Mouse (Mus musculus): ENCODE data around the gene Plpp1. TPM values are rescaled to one million over a fixed set of nuclear protein-coding genes. Genes with fewer than 3 reads are reported as not detected.
A peak's percentile ranks its signal among the peaks of the same experiment; 100 is the strongest.

Plpp1 gene
- polyA plus RNA-seq, 1 experiment from 2014 or later: 53.3 TPM

DNA sequence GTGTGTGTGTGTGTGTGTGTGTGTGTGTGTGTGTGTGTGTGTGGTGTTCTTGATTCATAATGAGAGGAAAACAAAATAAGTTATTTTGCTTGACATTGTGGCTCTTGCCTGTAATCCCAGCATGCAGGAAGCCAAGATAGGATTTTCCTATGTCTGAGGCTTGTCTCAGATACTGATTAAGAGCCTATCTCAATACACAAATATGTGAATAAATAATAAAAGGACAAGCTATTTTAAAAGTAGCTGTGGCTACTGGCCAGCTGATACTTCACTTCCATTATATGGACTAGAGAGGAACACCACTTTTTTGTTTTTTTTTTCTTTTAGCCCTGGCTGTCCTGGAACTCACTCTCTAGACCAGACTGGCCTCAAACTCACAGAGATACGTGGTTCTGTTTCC lies 38.8 kb upstream of the Plpp1 start:
- Histone ChIP-seq H3K27ac (no peak overlapping the region), H3K4me2 (no peak overlapping the region), H3K9me3 (0 out of 2 replicates have a peak, but pooled peaks cover 10% of the 10 kb centered on the region), H3K4me1 (replicated peaks) (no peaks in the 10 kb centered on the region), H3K27me3 (no peaks in the 10 kb centered on the region), H3K4me3 (no peak overlapping the region), H3K36me3 (no peaks in the 10 kb centered on the region), H3K9ac (no peak overlapping the region)
- no peak for ATAC-seq (ENCODE audit: low FRiP score)
- 68% methylated on average over 1 of the region's 1 CpGs for WGBS

DNA sequence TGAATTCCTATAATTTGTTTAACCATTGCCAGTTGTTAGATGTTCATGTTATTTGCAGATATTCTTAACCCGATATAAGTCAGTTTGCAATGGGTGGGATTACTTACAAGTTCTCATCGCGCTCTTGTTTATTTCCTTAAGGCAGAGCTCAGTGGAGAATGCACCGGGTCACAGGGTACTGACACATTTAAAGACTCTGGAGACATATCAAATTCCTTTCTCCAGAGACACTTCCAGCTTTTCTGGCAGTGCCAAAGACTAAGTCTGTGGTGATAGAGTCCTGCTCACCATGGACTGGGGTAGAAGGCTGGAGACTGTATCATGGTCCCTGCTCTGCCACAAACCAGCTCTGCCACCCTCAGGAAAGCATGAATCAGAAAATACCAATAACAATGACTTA lies 38.0 kb upstream of the Plpp1 start:
- Histone ChIP-seq H3K36me3 (no peaks in the 10 kb centered on the region), H3K27me3 (no peaks in the 10 kb centered on the region), H3K9me3 (peaks cover 18% of the 10 kb centered on the region), H3K4me3 (no peak overlapping the region), H3K27ac (no peak overlapping the region), H3K4me2 (no peak overlapping the region), H3K4me1 (replicated peaks) (no peaks in the 10 kb centered on the region), H3K9ac (no peak overlapping the region)
- no peak for ATAC-seq (ENCODE audit: low FRiP score)
- WGBS: 85% methylated on average over 4 of the region's 4 CpGs

GRCm38 (mm10) chr13:112763531-112764091 lies 37.0 kb upstream of the Plpp1 start:
- H3K27me3 ChIP-seq: no peaks in the 10 kb centered on the region
- no peak overlapping the region for H3K4me3 ChIP-seq
- no peak for ATAC-seq (ENCODE audit: low FRiP score)
- H3K27ac ChIP-seq: no peak overlapping the region
- H3K4me2 ChIP-seq: no peak overlapping the region
- 88% methylated on average over 10 of the region's 10 CpGs for WGBS
- H3K9ac ChIP-seq: no peak overlapping the region
- H3K36me3 ChIP-seq: no peaks in the 10 kb centered on the region
- H3K9me3 ChIP-seq: peaks cover 24% of the 10 kb centered on the region
- H3K4me1 ChIP-seq (replicated peaks): no peaks in the 10 kb centered on the region

- Histone ChIP-seq H3K27ac (no peak overlapping the region), H3K4me1 (replicated peaks) (no peaks in the 10 kb centered on the region), H3K4me2 (no peak overlapping the region), H3K9me3 (peaks cover 24% of the 10 kb centered on the region), H3K27me3 (no peaks in the 10 kb centered on the region), H3K9ac (no peak overlapping the region), H3K4me3 (no peak overlapping the region), H3K36me3 (no peaks in the 10 kb centered on the region)
- ATAC-seq (ENCODE audit: low FRiP score): no peak
- 74% methylated on average over 5 of the region's 5 CpGs for WGBS
Observed at GRCm38 (mm10) chr13:112764556-112764955, 36.0 kb upstream of the Plpp1 start.

- Histone ChIP-seq H3K27me3 (no peaks in the 10 kb centered on the region), H3K27ac (no peak overlapping the region), H3K9me3 (peaks cover 24% of the 10 kb centered on the region), H3K4me1 (replicated peaks) (0 out of 2 replicates have a peak, but pooled peaks cover 2% of the 10 kb centered on the region), H3K36me3 (no peaks in the 10 kb centered on the region), H3K4me3 (no peak overlapping the region), H3K4me2 (no peak overlapping the region), H3K9ac (no peak overlapping the region)
- 92% methylated on average over 3 of the region's 3 CpGs for WGBS
- ATAC-seq (ENCODE audit: low FRiP score): no peak
Observed at GRCm38 (mm10) chr13:112765654-112766053, 34.9 kb upstream of the Plpp1 start.

- Histone ChIP-seq H3K4me3 (no peak overlapping the region), H3K4me2 (no peak overlapping the region), H3K9ac (no peak overlapping the region), H3K27ac (no peak overlapping the region), H3K4me1 (replicated peaks) (peaks cover 19% of the 10 kb centered on the region), H3K36me3 (no peaks in the 10 kb centered on the region), H3K9me3 (peaks cover 24% of the 10 kb centered on the region), H3K27me3 (no peaks in the 10 kb centered on the region)
- 28% methylated on average over 11 of the region's 11 CpGs for WGBS
- ATAC-seq (ENCODE audit: low FRiP score): peak; percentile 72
Observed at GRCm38 (mm10) chr13:112770528-112771328, 29.9 kb upstream of the Plpp1 start.

- ATAC-seq (ENCODE audit: low FRiP score): no peak
- no peak overlapping the region for H3K9ac ChIP-seq
- no peaks in the 10 kb centered on the region for H3K36me3 ChIP-seq
- H3K4me3 ChIP-seq: no peak overlapping the region
- H3K27ac ChIP-seq: no peak overlapping the region
- H3K4me1 ChIP-seq (replicated peaks): peaks cover 19% of the 10 kb centered on the region
- H3K27me3 ChIP-seq: no peaks in the 10 kb centered on the region
- 0 out of 2 replicates have a peak overlapping the region, but pooled peaks have one; percentile 4 for H3K4me2 ChIP-seq
- H3K9me3 ChIP-seq: peaks cover 16% of the 10 kb centered on the region
- 37% methylated on average over 15 of the region's 15 CpGs for WGBS
Observed at GRCm38 (mm10) chr13:112771447-112772208, 29.0 kb upstream of the Plpp1 start.

DNA sequence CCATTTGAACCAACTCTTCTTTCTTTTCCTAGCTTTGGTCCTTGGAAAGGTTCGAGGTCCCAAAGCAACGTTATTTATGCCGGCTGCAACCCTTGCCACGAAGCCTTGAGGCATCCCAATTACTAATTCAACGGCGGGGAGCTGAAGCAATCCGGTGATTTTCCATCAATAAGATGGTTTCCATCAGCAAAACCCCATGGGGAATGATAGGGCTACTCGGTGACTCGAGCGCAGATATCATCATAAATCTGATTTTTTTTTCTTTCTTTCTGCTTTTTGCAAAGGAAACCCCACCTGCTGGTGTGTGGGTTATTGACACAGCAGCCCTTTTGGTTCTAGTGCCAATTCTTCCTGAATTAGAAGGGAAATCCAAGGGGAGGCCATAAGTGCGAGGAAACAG lies 28.3 kb upstream of the Plpp1 start:
- no peak overlapping the region for H3K27ac ChIP-seq
- peaks cover 10% of the 10 kb centered on the region for H3K9me3 ChIP-seq
- WGBS: 43% methylated on average over 11 of the region's 11 CpGs
- H3K4me1 ChIP-seq (replicated peaks): peaks cover 19% of the 10 kb centered on the region
- H3K27me3 ChIP-seq: no peaks in the 10 kb centered on the region
- no peaks in the 10 kb centered on the region for H3K36me3 ChIP-seq
- no peak for ATAC-seq (ENCODE audit: low FRiP score)
- H3K9ac ChIP-seq: no peak overlapping the region
- no peak overlapping the region for H3K4me3 ChIP-seq
- 0 out of 2 replicates have a peak overlapping the region, but pooled peaks have one; percentile 2 for H3K4me2 ChIP-seq

DNA sequence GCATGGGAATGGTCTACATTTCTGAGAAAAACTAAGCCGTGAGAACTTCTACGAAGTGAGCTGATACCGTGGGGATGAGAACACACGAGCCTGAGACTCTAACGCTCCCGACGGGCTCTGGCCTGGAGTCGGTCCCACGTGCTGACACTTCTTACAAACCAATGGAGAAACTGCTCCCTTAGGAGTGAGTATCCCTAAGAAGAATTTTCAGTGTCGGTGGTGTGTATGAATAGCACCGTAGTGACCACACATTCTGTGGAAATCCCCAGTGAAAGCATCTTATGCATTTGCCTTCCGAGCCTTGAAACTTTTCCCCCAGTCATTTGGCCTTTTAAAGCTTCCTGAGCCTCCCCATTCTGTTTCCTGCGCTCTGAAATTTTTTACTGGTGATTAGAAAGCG lies 27.7 kb upstream of the Plpp1 start:
- Histone ChIP-seq H3K36me3 (no peaks in the 10 kb centered on the region), H3K4me2 (no peak overlapping the region), H3K4me1 (replicated peaks) (peaks cover 19% of the 10 kb centered on the region), H3K9me3 (peaks cover 3% of the 10 kb centered on the region), H3K27ac (no peak overlapping the region), H3K27me3 (no peaks in the 10 kb centered on the region), H3K4me3 (no peak overlapping the region), H3K9ac (no peak overlapping the region)
- WGBS: 83% methylated on average over 14 of the region's 14 CpGs
- no peak for ATAC-seq (ENCODE audit: low FRiP score)

GRCm38 (mm10) chr13:112773991-112774675 lies 26.5 kb upstream of the Plpp1 start:
- Histone ChIP-seq H3K4me3 (no peak overlapping the region), H3K36me3 (no peaks in the 10 kb centered on the region), H3K27me3 (no peaks in the 10 kb centered on the region), H3K9me3 (no peaks in the 10 kb centered on the region), H3K4me1 (replicated peaks) (peaks cover 19% of the 10 kb centered on the region), H3K27ac (no peak overlapping the region), H3K4me2 (no peak overlapping the region), H3K9ac (no peak overlapping the region)
- 94% methylated on average over 3 of the region's 3 CpGs for WGBS
- no peak for ATAC-seq (ENCODE audit: low FRiP score)

DNA sequence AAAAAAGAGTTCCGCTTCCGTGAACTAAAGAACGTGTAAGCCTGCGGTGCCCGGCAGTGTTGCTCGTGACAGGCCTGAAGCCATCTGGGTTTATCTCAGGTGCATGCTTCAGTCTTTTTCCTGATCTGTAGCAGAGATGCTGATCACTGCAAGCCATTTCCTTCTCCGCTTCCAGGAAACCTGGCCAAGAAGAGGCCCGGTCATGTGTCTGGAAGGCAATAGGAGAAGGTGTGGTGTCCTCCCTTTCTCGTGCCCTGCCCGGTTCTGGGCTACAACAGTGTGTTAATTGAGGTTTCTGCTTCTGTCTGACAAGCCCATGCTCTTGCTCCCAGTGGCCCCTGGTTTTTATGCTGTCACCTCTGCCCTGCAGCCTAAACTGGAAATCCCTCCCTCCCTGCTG lies 24.7 kb upstream of the Plpp1 start:
- no peaks in the 10 kb centered on the region for H3K27me3 ChIP-seq
- no peaks in the 10 kb centered on the region for H3K9me3 ChIP-seq
- H3K36me3 ChIP-seq: no peaks in the 10 kb centered on the region
- no peak overlapping the region for H3K27ac ChIP-seq
- H3K9ac ChIP-seq: no peak overlapping the region
- no peak overlapping the region for H3K4me3 ChIP-seq
- WGBS: 92% methylated on average over 10 of the region's 10 CpGs
- ATAC-seq (ENCODE audit: low FRiP score): no peak
- no peak overlapping the region for H3K4me2 ChIP-seq
- peaks cover 15% of the 10 kb centered on the region for H3K4me1 ChIP-seq (replicated peaks)

GRCm38 (mm10) chr13:112778407-112778806 lies 22.2 kb upstream of the Plpp1 start:
- no peaks in the 10 kb centered on the region for H3K9me3 ChIP-seq
- no peak overlapping the region for H3K4me2 ChIP-seq
- H3K9ac ChIP-seq: no peak overlapping the region
- no peak overlapping the region for H3K27ac ChIP-seq
- ATAC-seq (ENCODE audit: low FRiP score): no peak
- WGBS: 93% methylated on average over 5 of the region's 5 CpGs
- H3K4me3 ChIP-seq: no peak overlapping the region
- no peaks in the 10 kb centered on the region for H3K4me1 ChIP-seq (replicated peaks)
- H3K27me3 ChIP-seq: no peaks in the 10 kb centered on the region
- no peaks in the 10 kb centered on the region for H3K36me3 ChIP-seq
